Comparison of ENCODE assay signal across 15 mouse cellular contexts in genomic region chr11:103981826-103982225, GRCm38 (mm10). TPM values are rescaled to one million over a fixed set of nuclear protein-coding genes. Genes with fewer than 3 reads are reported as not detected.
DNase-seq lines count a peak whose midpoint lies in the region.
"Had no signal": no experiment of that assay in that cellular context is flagged by ENCODE, and none has a peak within 500 bp of the region (broad histone marks: within the 10 kb centered on the region; RNA-seq: fewer than 3 reads in every experiment).

No protein-coding gene starts in this region.

- DNase-seq in left cerebral cortex, postnatal 14 days (ENCODE audit: low spot score in 2 of 2) = peak; percentile 28 to 34
- DNase-seq in left cerebral cortex, postnatal 10 days (ENCODE audit: extremely low spot score in 1 of 2, low spot score in 2 of 2) = no peak
- DNase-seq in right cerebral cortex, adult 2 months (ENCODE audit: low spot score in 2 of 2) = peak; percentile 27 to 50
- DNase-seq in right cerebral cortex, postnatal 4 days = no peak
- DNase-seq in right cerebral cortex, postnatal 25 days = peak; percentile 32
- DNase-seq in adrenal gland, adult (ENCODE audit: inconsistent age in 2 of 2, low spot score in 1 of 2) = no peak
- DNase-seq in layer of hippocampus, postnatal 36 days = no peak
- DNase-seq: adrenal gland, adult 8-10 months; adrenal gland, postnatal 36 days; cerebellum, adult 11-12 months; cerebellum, adult 9-10 months; cerebellum, postnatal 25 days; gastrocnemius, postnatal 36 days; heart, adult 11 months; heart, postnatal 36 days had no signal

- intact Hi-C loops in left cerebral cortex, postnatal 14 days (cut with DNase I) = no loop called here
- intact Hi-C loops in left cerebral cortex, postnatal 10 days (cut with DNase I) = no loop called here

RNA-seq across cellular contexts. Expression of gene Arf2, which starts 15.3 kb away (rescaled TPM):
- 10 to 100 TPM; 59.2 to 59.6 TPM for total RNA-seq in left cerebral cortex, postnatal 14 days (2021)
- 10 to 100 TPM; 86.5 to 93.9 TPM for total RNA-seq in left cerebral cortex, postnatal 10 days (2021)
- total RNA-seq in layer of hippocampus, postnatal 36 days (2021) = 10 to 100 TPM; 42.0 to 45.8 TPM

RNA-seq across cellular contexts. Expression of gene Nsf, which starts 28.0 kb away (rescaled TPM):
- 100 to 1,000 TPM; 815 to 848 TPM for total RNA-seq in left cerebral cortex, postnatal 14 days (2021)
- total RNA-seq in left cerebral cortex, postnatal 10 days (2021) = 100 to 1,000 TPM; 654 to 692 TPM
- 1,000 to 10,000 TPM; 1,120 to 1,198 TPM for total RNA-seq in layer of hippocampus, postnatal 36 days (2021)

Comparison
In these comparisons a context has a peak if more than half of its experiments do, and no peak if none do; other contexts are left out.
1. DNase-seq: peak in left cerebral cortex, postnatal 14 days (2 of 2), right cerebral cortex, adult 2 months (2 of 2) and right cerebral cortex, postnatal 25 days (single experiment); none in left cerebral cortex, postnatal 10 days (0 of 2), right cerebral cortex, postnatal 4 days (single experiment), adrenal gland, adult (0 of 2) and layer of hippocampus, postnatal 36 days (0 of 2).